Comparison of ENCODE assay signal across 8 mouse cellular contexts in the genomic region with DNA sequence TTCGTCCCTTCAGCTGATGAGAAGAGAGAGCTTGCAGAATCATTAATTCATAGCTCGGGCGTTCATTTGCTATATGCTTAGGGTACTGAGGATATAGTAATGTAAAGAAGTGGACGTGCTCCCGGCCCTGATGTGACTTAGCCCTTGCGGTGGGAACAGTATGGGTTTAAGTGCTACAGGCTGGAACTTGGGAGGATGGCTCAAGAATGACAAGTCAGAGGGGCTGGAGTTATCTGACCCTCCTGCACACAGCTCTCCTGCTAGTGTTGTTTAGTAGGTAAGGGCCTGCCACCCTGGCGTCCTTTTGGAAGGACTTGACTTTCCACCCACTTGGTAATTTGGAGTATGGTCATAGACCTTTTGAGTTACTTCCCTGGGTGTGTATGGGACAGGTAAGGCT. TPM values are rescaled to one million over a fixed set of nuclear protein-coding genes. Genes with fewer than 3 reads are reported as not detected.
DNase-seq lines count a peak whose midpoint lies in the region; ATAC-seq and TF ChIP-seq lines count a peak whose summit lies in the region.

No protein-coding gene starts in this region.

- H3K4me1 ChIP-seq in thymus, adult 2 months (replicated peaks; ENCODE audit: control insufficient read depth, insufficient read depth, low read length): peaks cover 18% of the 10 kb centered on the region
- H3K4me1 ChIP-seq in liver, embryonic 11.5 days (replicated peaks; ENCODE audit: control insufficient read depth, insufficient read depth, low read length): peaks cover 52% of the 10 kb centered on the region

- DNase-seq in CD4-positive, CD25-positive, alpha-beta regulatory T cell, adult 2 months (ENCODE audit: low read depth, low spot score): peak; percentile 11
- no peak for DNase-seq in thymus, adult 2 months
- DNase-seq in thymus, postnatal 10 days (ENCODE audit: low spot score in 2 of 2): no peak
- no peak for DNase-seq in liver, embryonic 11.5 days (ENCODE audit: low spot score)
- DNase-seq in adrenal gland, postnatal 14 days: no peak
- no peak for DNase-seq in adrenal gland, postnatal 36 days
- no peak for DNase-seq in layer of hippocampus, adult 9-10 months (ENCODE audit: low spot score)

- peak overlapping the region; percentile 95 for H3K9ac ChIP-seq in liver, embryonic 11.5 days (ENCODE audit: low read depth, low read length)

- H3K36me3 ChIP-seq in thymus, adult 2 months (ENCODE audit: control insufficient read depth, insufficient read depth, low read length): no peaks in the 10 kb centered on the region
- H3K36me3 ChIP-seq in liver, embryonic 11.5 days (ENCODE audit: control insufficient read depth, insufficient read depth, low read length): no peaks in the 10 kb centered on the region

- peak overlapping the region; percentile 90; the same call in 1 of the 2 replicates for H3K4me3 ChIP-seq in thymus, adult 2 months (ENCODE audit: control insufficient read depth, insufficient read depth, low read length)
- H3K4me3 ChIP-seq in liver, embryonic 11.5 days (ENCODE audit: low read depth, low read length): peak overlapping the region; percentile 76

- no peak for TF ChIP-seq POLR2A in thymus, adult 2 months (IDR thresholded peaks at IDR 0.05; ENCODE audit: control insufficient read depth, extremely low read depth, insufficient read depth, low read length, poor library complexity)

- no peak overlapping the region for H3K27ac ChIP-seq in thymus, adult 2 months (ENCODE audit: control insufficient read depth, insufficient read depth, low read length)
- peak overlapping the region; percentile 87 for H3K27ac ChIP-seq in liver, embryonic 11.5 days (ENCODE audit: low read depth, low read length)

- no peak for ATAC-seq in CD4-positive, CD25-positive, alpha-beta regulatory T cell, adult 4 months
- no peak for ATAC-seq in liver, embryonic 11.5 days (replicated peaks; ENCODE audit: low FRiP score)

- H3K9me3 ChIP-seq in liver, embryonic 11.5 days (ENCODE audit: control insufficient read depth, low read length): no peaks in the 10 kb centered on the region

- H3K27me3 ChIP-seq in thymus, adult 2 months (ENCODE audit: control insufficient read depth, insufficient read depth, low read length): no peaks in the 10 kb centered on the region
- no peaks in the 10 kb centered on the region for H3K27me3 ChIP-seq in liver, embryonic 11.5 days (replicated peaks; ENCODE audit: control insufficient read depth, insufficient read depth, low read length)

- H3K4me2 ChIP-seq in liver, embryonic 11.5 days: peak overlapping the region; percentile 91

- WGBS in thymus, adult 2 months: 20% methylated on average over 7 of the region's 7 CpGs
- WGBS in liver, embryonic 11.5 days: 19% methylated on average over 7 of the region's 7 CpGs

- no peak for TF ChIP-seq CTCF in thymus, adult 2 months (IDR thresholded peaks at IDR 0.05; ENCODE audit: borderline replicate concordance, control insufficient read depth, extremely low read depth, insufficient read depth, low read length, poor library complexity)

RNA-seq across cellular contexts. Expression of a gene that starts 0.9 kb away (rescaled TPM):
- polyA plus RNA-seq in CD4-positive, CD25-positive, alpha-beta regulatory T cell, adult 4 months (2017; shearing (Covaris generic)): 10 to 100 TPM; 92.5 to 95.7 TPM
- 55.8 and 65.8 TPM in 2 replicates for polyA plus RNA-seq in thymus, adult 2 months (2012; rRNA removed)
- 172 and 197 TPM in 2 replicates for polyA plus RNA-seq in liver, embryonic 11.5 days (2014; fragmentation: Nextera tagmentation; extraction: Ambion mirVana)
- 175 and 198 TPM in 2 replicates for total RNA-seq in adrenal gland, postnatal 14 days (2021)
- 100 to 1,000 TPM; 194 to 226 TPM for total RNA-seq in adrenal gland, postnatal 36 days (2021)

RNA-seq across cellular contexts. Expression of a gene that starts 18.7 kb away (rescaled TPM):
- not detected for polyA plus RNA-seq in CD4-positive, CD25-positive, alpha-beta regulatory T cell, adult 4 months (2017; shearing (Covaris generic))
- not detected in 2 replicates for polyA plus RNA-seq in thymus, adult 2 months (2012; rRNA removed)
- polyA plus RNA-seq in liver, embryonic 11.5 days (2014; fragmentation: Nextera tagmentation; extraction: Ambion mirVana): 0.38 TPM in 1 of 2 replicates, not detected in the other
- total RNA-seq in adrenal gland, postnatal 14 days (2021): not detected in 2 replicates
- total RNA-seq in adrenal gland, postnatal 36 days (2021): not detected

RNA-seq across cellular contexts. Expression of a gene that starts 41.1 kb away (rescaled TPM):
- polyA plus RNA-seq in CD4-positive, CD25-positive, alpha-beta regulatory T cell, adult 4 months (2017; shearing (Covaris generic)): 100 to 1,000 TPM; 117 to 118 TPM
- 208 and 224 TPM in 2 replicates for polyA plus RNA-seq in thymus, adult 2 months (2012; rRNA removed)
- 425 and 431 TPM in 2 replicates for polyA plus RNA-seq in liver, embryonic 11.5 days (2014; fragmentation: Nextera tagmentation; extraction: Ambion mirVana)
- total RNA-seq in adrenal gland, postnatal 14 days (2021): 260 and 274 TPM in 2 replicates
- total RNA-seq in adrenal gland, postnatal 36 days (2021): 100 to 1,000 TPM; 119 to 145 TPM

RNA-seq across cellular contexts. Expression of a gene that starts 41.2 kb away (rescaled TPM):
- polyA plus RNA-seq in CD4-positive, CD25-positive, alpha-beta regulatory T cell, adult 4 months (2017; shearing (Covaris generic)): 10 to 100 TPM; 18.5 to 21.5 TPM
- 9.0 and 10.5 TPM in 2 replicates for polyA plus RNA-seq in thymus, adult 2 months (2012; rRNA removed)
- polyA plus RNA-seq in liver, embryonic 11.5 days (2014; fragmentation: Nextera tagmentation; extraction: Ambion mirVana): 37.2 and 41.3 TPM in 2 replicates
- 54.4 and 59.0 TPM in 2 replicates for total RNA-seq in adrenal gland, postnatal 14 days (2021)
- total RNA-seq in adrenal gland, postnatal 36 days (2021): 10 to 100 TPM; 58.1 to 63.2 TPM
